ENCODE assay signal across 19 mouse cellular contexts in genomic region chr2:170748901-170749300, GRCm38 (mm10). TPM values are rescaled to one million over a fixed set of nuclear protein-coding genes. Genes with fewer than 3 reads are reported as not detected.
DNase-seq lines count a peak whose midpoint lies in the region; ATAC-seq and TF ChIP-seq lines count a peak whose summit lies in the region.
"Had no signal": no experiment of that assay in that cellular context is flagged by ENCODE, and none has a peak within 500 bp of the region (broad histone marks: within the 10 kb centered on the region; RNA-seq: fewer than 3 reads in every experiment).

No protein-coding gene starts in this region.

- no peak overlapping the region for H3K4me3 ChIP-seq in forebrain, embryonic 16.5 days (replicated peaks; ENCODE audit: low read length)
- H3K4me3 ChIP-seq in forebrain, embryonic 11.5 days (ENCODE audit: low read depth, low read length), result no peak overlapping the region
- no peak overlapping the region for H3K4me3 ChIP-seq in hindbrain, embryonic 15.5 days
- H3K4me3 ChIP-seq in hindbrain, embryonic 11.5 days (ENCODE audit: low read depth, low read length), result no peak overlapping the region
- H3K4me3 ChIP-seq: embryonic facial prominence, embryonic 12.5 days; forebrain, embryonic 13.5 days; heart, adult 2 months; heart, embryonic 15.5 days had no signal

- H3K4me2 ChIP-seq in forebrain, embryonic 16.5 days (ENCODE audit: low read length), result no peak overlapping the region
- H3K4me2 ChIP-seq in forebrain, embryonic 11.5 days (ENCODE audit: low read depth, low read length, severe bottlenecking), result no peak overlapping the region
- H3K4me2 ChIP-seq in hindbrain, embryonic 15.5 days, result no peak overlapping the region
- no peak overlapping the region for H3K4me2 ChIP-seq in hindbrain, embryonic 11.5 days (replicated peaks; ENCODE audit: low read depth, low read length)
- H3K4me2 ChIP-seq: embryonic facial prominence, embryonic 12.5 days; forebrain, embryonic 13.5 days; heart, embryonic 11.5 days; heart, embryonic 15.5 days had no signal

- 39% methylated on average over 3 of the region's 3 CpGs for WGBS in forebrain, embryonic 16.5 days
- WGBS in forebrain, embryonic 11.5 days, result 93% methylated on average over 3 of the region's 3 CpGs
- 39% methylated on average over 3 of the region's 3 CpGs for WGBS in hindbrain, embryonic 15.5 days
- WGBS in hindbrain, embryonic 11.5 days, result 75% methylated on average over 3 of the region's 3 CpGs

- no peaks in the 10 kb centered on the region for H3K9me3 ChIP-seq in forebrain, embryonic 16.5 days (ENCODE audit: control insufficient read depth, low read length)
- no peaks in the 10 kb centered on the region for H3K9me3 ChIP-seq in forebrain, embryonic 11.5 days (ENCODE audit: control insufficient read depth, low read length)
- no peaks in the 10 kb centered on the region for H3K9me3 ChIP-seq in hindbrain, embryonic 15.5 days
- H3K9me3 ChIP-seq in hindbrain, embryonic 11.5 days (ENCODE audit: control insufficient read depth, low read length), result no peaks in the 10 kb centered on the region
- H3K9me3 ChIP-seq: embryonic facial prominence, embryonic 12.5 days; forebrain, embryonic 13.5 days; heart, embryonic 15.5 days had no signal

- DNase-seq in forebrain, embryonic 11.5 days (ENCODE audit: low spot score), result no peak
- DNase-seq in hindbrain, embryonic 11.5 days (ENCODE audit: low spot score), result no peak
- DNase-seq in Muller cell, postnatal 12 days (ENCODE audit: inconsistent ontology term), result peak; percentile 37
- DNase-seq in brain, embryonic 14.5 days (ENCODE audit: low read depth), result peak; percentile 46
- no peak for DNase-seq in urinary bladder, adult 2 months (ENCODE audit: low spot score)
- no peak for DNase-seq in lung, adult 18-20 months
- DNase-seq: adrenal gland, postnatal 10 days; cerebellum, adult 11-12 months; cerebellum, adult 9-10 months; gastrocnemius, postnatal 14 days; heart, adult 2 months; heart, postnatal 14 days; kidney, adult 11 months had no signal

- TF ChIP-seq CTCF in brain, embryonic 14.5 days (IDR thresholded peaks at IDR 0.05; ENCODE audit: borderline replicate concordance, extremely low read depth, insufficient read depth, insufficient read length), result no peak

- H3K4me1 ChIP-seq in forebrain, embryonic 16.5 days (replicated peaks; ENCODE audit: control insufficient read depth, insufficient read depth, low read length), result peaks cover 23% of the 10 kb centered on the region
- H3K4me1 ChIP-seq in forebrain, embryonic 11.5 days (replicated peaks; ENCODE audit: control insufficient read depth, insufficient read depth, low read length), result no peaks in the 10 kb centered on the region
- peaks cover under 1% of the 10 kb centered on the region; the same call in 1 of the 2 replicates for H3K4me1 ChIP-seq in hindbrain, embryonic 15.5 days (replicated peaks)
- no peaks in the 10 kb centered on the region for H3K4me1 ChIP-seq in hindbrain, embryonic 11.5 days (replicated peaks; ENCODE audit: control insufficient read depth, insufficient read depth, low read length)
- H3K4me1 ChIP-seq: embryonic facial prominence, embryonic 12.5 days had no signal

- no peak overlapping the region for H3K9ac ChIP-seq in forebrain, embryonic 16.5 days (replicated peaks; ENCODE audit: low read depth, low read length)
- H3K9ac ChIP-seq in forebrain, embryonic 11.5 days (ENCODE audit: low read length), result no peak overlapping the region
- H3K9ac ChIP-seq in hindbrain, embryonic 15.5 days, result no peak overlapping the region
- no peak overlapping the region for H3K9ac ChIP-seq in hindbrain, embryonic 11.5 days (ENCODE audit: low read depth, low read length)
- H3K9ac ChIP-seq: embryonic facial prominence, embryonic 12.5 days; forebrain, embryonic 13.5 days; heart, embryonic 15.5 days had no signal

- H3K36me3 ChIP-seq in forebrain, embryonic 16.5 days (ENCODE audit: control insufficient read depth, insufficient read depth), result no peaks in the 10 kb centered on the region
- H3K36me3 ChIP-seq in forebrain, embryonic 11.5 days (ENCODE audit: control insufficient read depth, insufficient read depth, low read length), result no peaks in the 10 kb centered on the region
- H3K36me3 ChIP-seq in hindbrain, embryonic 15.5 days, result no peaks in the 10 kb centered on the region
- no peaks in the 10 kb centered on the region for H3K36me3 ChIP-seq in hindbrain, embryonic 11.5 days (ENCODE audit: control insufficient read depth, insufficient read depth, low read length)
- H3K36me3 ChIP-seq: embryonic facial prominence, embryonic 12.5 days; heart, embryonic 15.5 days had no signal

- TF ChIP-seq POLR2A in brain, embryonic 14.5 days (IDR thresholded peaks at IDR 0.05; ENCODE audit: borderline replicate concordance, extremely low read depth, insufficient read depth, insufficient read length, poor library complexity, severe bottlenecking), result no peak

- H3K27ac ChIP-seq in forebrain, embryonic 16.5 days (ENCODE audit: low read length), result no peak overlapping the region
- no peak overlapping the region for H3K27ac ChIP-seq in forebrain, embryonic 11.5 days (ENCODE audit: low read depth, low read length)
- no peak overlapping the region for H3K27ac ChIP-seq in hindbrain, embryonic 15.5 days (replicated peaks)
- H3K27ac ChIP-seq in hindbrain, embryonic 11.5 days (ENCODE audit: low read depth, low read length), result no peak overlapping the region
- H3K27ac ChIP-seq: embryonic facial prominence, embryonic 12.5 days; forebrain, embryonic 13.5 days; heart, adult 2 months; heart, embryonic 15.5 days had no signal

- no peaks in the 10 kb centered on the region for H3K27me3 ChIP-seq in forebrain, embryonic 16.5 days (replicated peaks; ENCODE audit: control insufficient read depth, insufficient read depth, low read length)
- H3K27me3 ChIP-seq in forebrain, embryonic 11.5 days (ENCODE audit: control insufficient read depth, insufficient read depth, low read length), result no peaks in the 10 kb centered on the region
- H3K27me3 ChIP-seq in hindbrain, embryonic 15.5 days, result no peaks in the 10 kb centered on the region
- H3K27me3 ChIP-seq in hindbrain, embryonic 11.5 days (ENCODE audit: control insufficient read depth, insufficient read depth, low read length), result no peaks in the 10 kb centered on the region
- H3K27me3 ChIP-seq: embryonic facial prominence, embryonic 12.5 days; forebrain, embryonic 13.5 days; heart, embryonic 15.5 days had no signal

- 0 out of 2 replicates have a peak, but pooled peaks have one; percentile 49 for ATAC-seq in forebrain, embryonic 16.5 days
- ATAC-seq in forebrain, embryonic 11.5 days (replicated peaks; ENCODE audit: low FRiP score), result no peak
- ATAC-seq in hindbrain, embryonic 15.5 days (ENCODE audit: low FRiP score, low read depth), result peak; percentile 49; the same call in 1 of the 2 replicates
- no peak for ATAC-seq in hindbrain, embryonic 11.5 days (ENCODE audit: low FRiP score)
- ATAC-seq: forebrain, embryonic 13.5 days had no signal

RNA-seq across cellular contexts. Expression of gene Dok5, which starts 17.3 kb away (rescaled TPM):
- polyA plus RNA-seq in forebrain, embryonic 16.5 days (2015; fragmentation: Nextera tagmentation; extraction: Ambion mirVana), result 96.5 and 121 TPM in 2 replicates
- 6.2 and 8.1 TPM in 2 replicates for polyA plus RNA-seq in forebrain, embryonic 11.5 days (2014; fragmentation: Nextera tagmentation; extraction: Ambion mirVana)
- 56.8 and 61.9 TPM in 2 replicates for polyA plus RNA-seq in hindbrain, embryonic 15.5 days (2015; fragmentation: Nextera tagmentation; extraction: Ambion mirVana)
- polyA plus RNA-seq in hindbrain, embryonic 11.5 days (2014; fragmentation: Nextera tagmentation; extraction: Ambion mirVana), result 18.0 and 19.4 TPM in 2 replicates
- 30.6 and 35.0 TPM in 2 replicates for polyA plus RNA-seq in brain, embryonic 14.5 days (2012; rRNA removed)
- 0.28 and 0.39 TPM in 2 replicates for polyA plus RNA-seq in urinary bladder, adult 2 months (2012; rRNA removed)

Comparison
In these comparisons a context has a peak if more than half of its experiments do, and no peak if none do; other contexts are left out.
1. ATAC-seq: peak in forebrain, embryonic 16.5 days (single experiment) and hindbrain, embryonic 15.5 days (single experiment); none in forebrain, embryonic 11.5 days (single experiment) and hindbrain, embryonic 11.5 days (single experiment).
2. DNase-seq: peak in Muller cell, postnatal 12 days (single experiment) and brain, embryonic 14.5 days (single experiment); none in forebrain, embryonic 11.5 days (single experiment), hindbrain, embryonic 11.5 days (single experiment), urinary bladder, adult 2 months (single experiment) and lung, adult 18-20 months (0 of 2).